Mouse (Mus musculus): ENCODE results near the gene Naa16. TPM values are rescaled to one million over a fixed set of nuclear protein-coding genes. Genes with fewer than 3 reads are reported as not detected.

Gene Naa16
- polyA plus RNA-seq, 1 experiment from 2014 or later: 24.4 TPM

DNA sequence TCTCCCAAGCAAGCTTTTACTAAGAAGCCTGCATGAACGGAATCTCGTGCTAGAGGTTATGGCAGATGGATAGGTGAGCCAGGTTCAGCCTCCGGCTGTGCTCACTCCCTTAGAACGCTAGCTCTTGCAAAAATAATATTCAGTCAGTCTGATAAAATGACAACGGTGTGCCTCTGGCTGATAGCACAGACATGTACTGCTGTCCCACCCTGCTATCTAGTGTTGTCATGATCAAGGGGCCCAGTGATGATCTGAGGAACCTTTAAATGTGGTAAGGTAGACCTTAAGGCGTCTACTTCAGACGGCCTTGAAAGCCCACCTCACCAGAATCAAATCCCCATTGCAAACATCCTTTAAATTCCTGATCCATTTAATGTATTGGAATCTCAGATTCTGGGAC, 94.4 kb downstream of the Naa16 start:
- WGBS (ENCODE audit: insufficient replicate concordance): 18% methylated on average over 7 of the region's 7 CpGs
- peak overlapping the region; percentile 55 for H3K9ac ChIP-seq
- peak overlapping the region; percentile 81 for H3K4me3 ChIP-seq (replicated peaks)
- peaks cover 75% of the 10 kb centered on the region for H3K4me1 ChIP-seq (replicated peaks)
- peak overlapping the region; percentile 76 for H3K4me2 ChIP-seq
- peaks cover 66% of the 10 kb centered on the region for H3K36me3 ChIP-seq (replicated peaks)
- ATAC-seq (ENCODE audit: insufficient read depth): peak; percentile 65
- no peaks in the 10 kb centered on the region for H3K27me3 ChIP-seq
- H3K9me3 ChIP-seq (replicated peaks): no peaks in the 10 kb centered on the region
- H3K27ac ChIP-seq (replicated peaks): peak overlapping the region; percentile 89

GRCm38 (mm10) chr14:79295579-79295978, 95.0 kb downstream of the Naa16 start:
- Histone ChIP-seq H3K4me1 (replicated peaks) (peaks cover 81% of the 10 kb centered on the region), H3K9ac (peak overlapping the region; percentile 55), H3K27ac (replicated peaks) (peak overlapping the region; percentile 89), H3K4me2 (peak overlapping the region; percentile 76), H3K27me3 (no peaks in the 10 kb centered on the region), H3K4me3 (replicated peaks) (peak overlapping the region; percentile 81), H3K9me3 (replicated peaks) (no peaks in the 10 kb centered on the region), H3K36me3 (replicated peaks) (peaks cover 72% of the 10 kb centered on the region)
- 44% methylated on average over 9 of the region's 9 CpGs for WGBS (ENCODE audit: insufficient replicate concordance)
- peak; percentile 35 for ATAC-seq (ENCODE audit: insufficient read depth)

DNA sequence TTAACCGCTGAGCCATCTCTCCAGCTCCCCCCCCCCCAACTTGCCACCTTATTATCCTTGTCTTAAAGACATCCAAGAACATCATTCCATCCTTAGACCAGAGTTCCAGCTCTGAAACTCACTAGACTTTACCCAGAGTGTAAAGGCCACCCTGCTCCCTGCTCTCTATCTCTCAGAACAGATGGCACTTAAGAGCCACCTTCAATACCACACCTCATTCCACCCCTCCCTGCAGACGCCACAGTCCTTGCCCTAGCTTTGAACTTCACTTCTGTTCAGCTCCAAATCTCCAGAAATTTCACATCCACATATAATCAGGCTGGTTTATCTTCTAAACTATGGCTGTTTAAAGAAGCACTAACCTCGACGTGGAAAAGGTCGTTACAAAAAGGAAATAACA, 95.6 kb downstream of the Naa16 start:
- WGBS (ENCODE audit: insufficient replicate concordance): 27% methylated on average over 5 of the region's 5 CpGs

GRCm38 (mm10) chr14:79294051-79294814, 96.3 kb downstream of the Naa16 start:
- peak overlapping the region; percentile 33 for H3K9ac ChIP-seq
- H3K27ac ChIP-seq (replicated peaks): peak overlapping the region; percentile 89
- H3K36me3 ChIP-seq (replicated peaks): peaks cover 75% of the 10 kb centered on the region
- H3K4me2 ChIP-seq: peak overlapping the region; percentile 76
- no peaks in the 10 kb centered on the region for H3K27me3 ChIP-seq
- H3K4me1 ChIP-seq (replicated peaks): peaks cover 89% of the 10 kb centered on the region
- ATAC-seq (ENCODE audit: insufficient read depth): peak; percentile 23
- WGBS (ENCODE audit: insufficient replicate concordance): 39% methylated on average over 8 of the region's 8 CpGs
- no peaks in the 10 kb centered on the region for H3K9me3 ChIP-seq (replicated peaks)
- peak overlapping the region; percentile 81 for H3K4me3 ChIP-seq (replicated peaks)

More for the DNA sequence above, 95.6 kb downstream of the Naa16 start:
- no peaks in the 10 kb centered on the region for H3K9me3 ChIP-seq (replicated peaks)
- ATAC-seq (ENCODE audit: insufficient read depth): peak; percentile 92
- H3K27me3 ChIP-seq: no peaks in the 10 kb centered on the region
- H3K9ac ChIP-seq: peak overlapping the region; percentile 55
- peaks cover 87% of the 10 kb centered on the region for H3K4me1 ChIP-seq (replicated peaks)
- peak overlapping the region; percentile 89 for H3K27ac ChIP-seq (replicated peaks)
- peak overlapping the region; percentile 81 for H3K4me3 ChIP-seq (replicated peaks)
- peak overlapping the region; percentile 76 for H3K4me2 ChIP-seq
- H3K36me3 ChIP-seq (replicated peaks): peaks cover 73% of the 10 kb centered on the region

DNA sequence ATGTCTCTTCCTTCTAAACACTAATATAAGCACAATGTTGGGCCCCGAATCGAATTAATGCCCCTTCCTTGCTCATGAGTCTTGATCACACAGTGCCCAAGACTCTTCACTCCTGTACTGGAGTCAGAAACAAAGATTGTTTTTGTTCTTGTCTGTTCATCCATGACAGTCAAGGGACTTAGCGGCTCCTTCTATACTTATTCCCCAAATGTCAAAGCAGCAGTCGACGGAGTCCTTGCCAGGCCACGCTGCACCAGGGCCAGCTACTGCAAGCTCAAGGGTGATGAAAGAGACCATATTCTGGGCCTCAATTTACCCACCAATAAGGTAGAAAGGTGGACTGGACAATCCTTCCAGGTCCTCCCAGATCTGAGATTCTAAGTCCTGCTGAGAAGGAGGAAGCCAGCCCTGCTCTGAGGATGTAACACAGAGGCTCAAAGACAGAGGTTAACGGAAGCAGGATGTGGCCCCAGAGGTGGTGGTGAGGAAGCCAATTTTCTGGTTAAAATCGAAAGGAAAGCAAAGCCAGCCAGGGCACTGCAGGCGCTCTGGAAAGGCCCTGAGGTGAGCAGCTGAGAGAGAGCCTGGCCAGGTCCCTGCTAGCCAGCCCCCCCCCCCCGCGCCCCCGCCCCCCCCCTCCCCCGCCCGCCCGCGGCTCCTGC, 97.3 kb downstream of the Naa16 start:
- peaks cover 75% of the 10 kb centered on the region for H3K36me3 ChIP-seq (replicated peaks)
- peaks cover 81% of the 10 kb centered on the region for H3K4me1 ChIP-seq (replicated peaks)
- no peak for ATAC-seq (ENCODE audit: insufficient read depth)
- 45% methylated on average over 12 of the region's 16 CpGs for WGBS (ENCODE audit: insufficient replicate concordance)
- H3K9me3 ChIP-seq (replicated peaks): no peaks in the 10 kb centered on the region
- H3K27me3 ChIP-seq: no peaks in the 10 kb centered on the region
- H3K9ac ChIP-seq: peak overlapping the region; percentile 33; the same call in 1 of the 2 replicates
- peak overlapping the region; percentile 89 for H3K27ac ChIP-seq (replicated peaks)
- peak overlapping the region; percentile 81 for H3K4me3 ChIP-seq (replicated peaks)
- peak overlapping the region; percentile 76 for H3K4me2 ChIP-seq

- ATAC-seq (ENCODE audit: insufficient read depth): no peak
- H3K27me3 ChIP-seq: no peaks in the 10 kb centered on the region
- 85% methylated on average over 4 of the region's 4 CpGs for WGBS (ENCODE audit: insufficient replicate concordance)
- no peak overlapping the region for H3K4me2 ChIP-seq
- no peaks in the 10 kb centered on the region for H3K9me3 ChIP-seq (replicated peaks)
- peaks cover 69% of the 10 kb centered on the region for H3K4me1 ChIP-seq (replicated peaks)
- H3K36me3 ChIP-seq (replicated peaks): peaks cover 72% of the 10 kb centered on the region
- peak overlapping the region; percentile 89 for H3K27ac ChIP-seq (replicated peaks)
- H3K4me3 ChIP-seq (replicated peaks): no peak overlapping the region
- H3K9ac ChIP-seq: no peak overlapping the region
These were observed 98.9 kb downstream of the Naa16 start for GRCm38 (mm10) chr14:79291629-79292028.

- 57% methylated on average over 15 of the region's 15 CpGs for WGBS (ENCODE audit: insufficient replicate concordance)
- Histone ChIP-seq H3K27me3 (no peaks in the 10 kb centered on the region), H3K4me1 (replicated peaks) (peaks cover 63% of the 10 kb centered on the region), H3K9ac (no peak overlapping the region), H3K36me3 (replicated peaks) (peaks cover 72% of the 10 kb centered on the region), H3K9me3 (replicated peaks) (no peaks in the 10 kb centered on the region), H3K27ac (replicated peaks) (peak overlapping the region; percentile 66), H3K4me2 (peak overlapping the region; percentile 11; the same call in 1 of the 2 replicates), H3K4me3 (replicated peaks) (no peak overlapping the region)
- no peak for ATAC-seq (ENCODE audit: insufficient read depth)
These were observed 99.7 kb downstream of the Naa16 start for GRCm38 (mm10) chr14:79290683-79291425.

- Histone ChIP-seq H3K4me2 (peak overlapping the region; percentile 29), H3K36me3 (replicated peaks) (peaks cover 72% of the 10 kb centered on the region), H3K9me3 (replicated peaks) (no peaks in the 10 kb centered on the region), H3K27ac (replicated peaks) (peak overlapping the region; percentile 66), H3K4me3 (replicated peaks) (no peak overlapping the region), H3K9ac (no peak overlapping the region), H3K4me1 (replicated peaks) (peaks cover 54% of the 10 kb centered on the region), H3K27me3 (no peaks in the 10 kb centered on the region)
- 26% methylated on average over 9 of the region's 9 CpGs for WGBS (ENCODE audit: insufficient replicate concordance)
- ATAC-seq (ENCODE audit: insufficient read depth): no peak
These were observed 100.7 kb downstream of the Naa16 start for GRCm38 (mm10) chr14:79289909-79290308.

- Histone ChIP-seq H3K9me3 (replicated peaks) (no peaks in the 10 kb centered on the region), H3K27ac (replicated peaks) (no peak overlapping the region), H3K27me3 (no peaks in the 10 kb centered on the region), H3K4me1 (replicated peaks) (peaks cover 38% of the 10 kb centered on the region), H3K4me2 (no peak overlapping the region), H3K36me3 (replicated peaks) (peaks cover 59% of the 10 kb centered on the region), H3K4me3 (replicated peaks) (no peak overlapping the region), H3K9ac (no peak overlapping the region)
- 51% methylated on average over 3 of the region's 3 CpGs for WGBS (ENCODE audit: insufficient replicate concordance)
- no peak for ATAC-seq (ENCODE audit: insufficient read depth)
These were observed 102.3 kb downstream of the Naa16 start for GRCm38 (mm10) chr14:79288280-79288679.

DNA sequence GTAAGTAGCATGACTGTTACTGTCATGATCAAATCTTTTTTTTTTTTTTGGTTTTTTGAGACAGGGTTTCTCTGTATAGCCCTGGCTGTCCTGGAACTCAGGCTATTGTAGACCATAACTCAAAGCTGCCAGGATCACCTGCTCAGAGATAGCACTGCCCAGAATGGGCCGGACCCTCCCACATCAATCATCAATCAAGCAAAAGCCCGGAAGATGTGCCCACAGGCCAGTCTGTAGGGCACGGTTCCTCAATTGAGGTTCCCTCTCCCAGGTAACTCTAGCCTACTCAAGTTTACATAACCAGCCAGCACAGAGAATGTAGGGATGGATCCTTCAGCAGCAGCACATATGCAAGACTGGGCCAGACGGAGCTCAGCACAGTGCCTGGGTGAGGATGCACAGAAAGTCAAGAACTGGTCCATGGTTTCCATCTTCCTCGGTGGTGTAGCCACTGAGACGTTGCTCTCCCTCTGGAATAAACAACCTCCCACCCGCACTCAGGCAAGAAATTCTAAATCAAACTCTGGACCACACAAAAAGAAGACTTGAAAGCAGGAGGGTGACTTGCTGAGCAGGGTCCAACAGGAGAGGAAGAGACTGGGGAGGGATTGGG, 103.2 kb downstream of the Naa16 start:
- H3K4me1 ChIP-seq (replicated peaks): peaks cover 33% of the 10 kb centered on the region
- no peaks in the 10 kb centered on the region for H3K27me3 ChIP-seq
- no peak for ATAC-seq (ENCODE audit: insufficient read depth)
- no peak overlapping the region for H3K4me2 ChIP-seq
- no peak overlapping the region; the same call in 1 of the 2 replicates for H3K27ac ChIP-seq (replicated peaks)
- no peaks in the 10 kb centered on the region for H3K9me3 ChIP-seq (replicated peaks)
- 70% methylated on average over 7 of the region's 7 CpGs for WGBS (ENCODE audit: insufficient replicate concordance)
- H3K9ac ChIP-seq: no peak overlapping the region
- peaks cover 50% of the 10 kb centered on the region for H3K36me3 ChIP-seq (replicated peaks)
- H3K4me3 ChIP-seq (replicated peaks): no peak overlapping the region

All from liver, embryonic 15.5 days (tissue).